Mouse (Mus musculus): ENCODE data around the gene Uvrag.

- no peak for TF ChIP-seq CTCF (IDR thresholded peaks at IDR 0.05; ENCODE audit: borderline replicate concordance, extremely low read depth, insufficient read depth, insufficient read length)
- no peak for TF ChIP-seq POLR2A (IDR thresholded peaks at IDR 0.05; ENCODE audit: borderline replicate concordance, extremely low read depth, insufficient read depth, insufficient read length, poor library complexity, severe bottlenecking)
These were observed 297.3 kb downstream of the Uvrag start for GRCm38 (mm10) chr7:98843649-98844048.

All from brain, embryonic 14.5 days (tissue).